Mouse (Mus musculus) hindbrain, embryonic 11.5 days (tissue): ENCODE measurements around the gene B230118H07Rik. TPM values are rescaled to one million over a fixed set of nuclear protein-coding genes. Genes with fewer than 3 reads are reported as not detected.
"Not testable (repeated sequence)": the region's sequence is repeated elsewhere in the genome, so short reads cannot be mapped to it uniquely, and the experiment has no call there.

Source experiments
- ATAC-seq: fragments of 200-750 bp; cut with Nextera tagmentation; 2 replicates; pipeline ENCODE4 v1.8.0; 2017; ENCODE audit warnings: mild to moderate bottlenecking, moderate TSS enrichment, moderate library complexity; ENCODE audit not compliant: low FRiP score
- DNase-seq: peaks from one replicate; pipeline ENCODE4 v3.0.0-alpha.2; 2015; ENCODE audit warnings: low spot score
- H3K27ac ChIP-seq: fragments of 300-500 bp; sonication (generic); 2 replicates; pipeline ENCODE4 v1.5.1; 2014; ENCODE audit warnings: mild to moderate bottlenecking, low read depth, low read length
- H3K27me3 ChIP-seq: fragments of 300-500 bp; sonication (generic); 2 replicates; pipeline ENCODE4 v1.6.1; 2014; ENCODE audit warnings: mild to moderate bottlenecking, low read length, moderate library complexity, mixed read lengths; ENCODE audit not compliant: control insufficient read depth, insufficient read depth
- H3K36me3 ChIP-seq: fragments of 300-500 bp; sonication (generic); 2 replicates; pipeline ENCODE4 v1.6.1; 2014; ENCODE audit warnings: mild to moderate bottlenecking, low read length, moderate library complexity, mixed read lengths; ENCODE audit not compliant: control insufficient read depth, insufficient read depth
- H3K4me1 ChIP-seq: fragments of 300-500 bp; sonication (generic); replicated peaks from 2 replicates; pipeline ENCODE4 v1.6.1; 2014; ENCODE audit warnings: low read length, mixed read lengths; ENCODE audit not compliant: control insufficient read depth, insufficient read depth
- H3K4me2 ChIP-seq: fragments of 300-500 bp; sonication (generic); replicated peaks from 2 replicates; pipeline ENCODE4 v1.6.1; 2014; ENCODE audit warnings: mild to moderate bottlenecking, low read depth, low read length
- H3K4me3 ChIP-seq: fragments of 300-500 bp; sonication (generic); 2 replicates; pipeline ENCODE4 v1.5.1; 2014; ENCODE audit warnings: low read depth, low read length
- H3K9ac ChIP-seq: fragments of 300-500 bp; sonication (generic); 2 replicates; pipeline ENCODE4 v1.6.1; 2014; ENCODE audit warnings: low read depth, low read length
- H3K9me3 ChIP-seq: fragments of 300-500 bp; sonication (generic); 2 replicates; pipeline ENCODE4 v1.6.1; 2016; ENCODE audit warnings: low read length; ENCODE audit not compliant: control insufficient read depth
- WGBS: fragments of 180-500 bp; shearing (Covaris S2); extraction: QIAGEN DNeasy Blood & Tissue Kit; methylation state at CpG from one replicate; pipeline ENCODE4 v1.1.7; 2014; 5-methylcytosine and 5-hydroxymethylcytosine counted together
- polyA plus RNA-seq: library from polyadenylated mRNA; unstranded; fragments of >200 nt; fragmentation: Nextera tagmentation; extraction: Ambion mirVana; gene quantifications from 2 replicates; pipeline ENCODE4 v1.2.1, GENCODE M21; 2014

The B230118H07Rik gene
- polyA plus RNA-seq, 1 experiment from 2014 or later, result 72.5 TPM

- H3K4me1 ChIP-seq, result no peaks in the 10 kb centered on the region
- H3K27me3 ChIP-seq, result no peaks in the 10 kb centered on the region
- no peak for DNase-seq
- no peak overlapping the region for H3K4me2 ChIP-seq
- no peaks in the 10 kb centered on the region for H3K36me3 ChIP-seq
- H3K9me3 ChIP-seq, result no peaks in the 10 kb centered on the region
- no peak for ATAC-seq
- WGBS, result 96% methylated on average over 1 of the region's 1 CpGs
- H3K9ac ChIP-seq, result no peak overlapping the region
- H3K27ac ChIP-seq, result no peak overlapping the region
- no peak overlapping the region for H3K4me3 ChIP-seq
Measured at GRCm38 (mm10) chr2:101555886-101556285, 93.4 kb downstream of the B230118H07Rik start.

GRCm38 (mm10) chr2:101553851-101554250, 95.5 kb downstream of the B230118H07Rik start:
- no peaks in the 10 kb centered on the region for H3K4me1 ChIP-seq
- no peak overlapping the region for H3K4me3 ChIP-seq
- no peak overlapping the region for H3K4me2 ChIP-seq
- no peaks in the 10 kb centered on the region for H3K36me3 ChIP-seq
- H3K27ac ChIP-seq, result no peak overlapping the region
- no peaks in the 10 kb centered on the region for H3K9me3 ChIP-seq
- H3K9ac ChIP-seq, result no peak overlapping the region
- DNase-seq, result no peak
- no peak for ATAC-seq
- no peaks in the 10 kb centered on the region for H3K27me3 ChIP-seq
- WGBS, result 74% methylated on average over 5 of the region's 5 CpGs

- ATAC-seq (no peak), DNase-seq (no peak)
- H3K9ac ChIP-seq, result no peak overlapping the region
- no peaks in the 10 kb centered on the region for H3K4me1 ChIP-seq
- no peak overlapping the region for H3K4me2 ChIP-seq
- H3K9me3 ChIP-seq, result no peaks in the 10 kb centered on the region
- WGBS, result 92% methylated on average over 8 of the region's 8 CpGs
- no peaks in the 10 kb centered on the region for H3K36me3 ChIP-seq
- no peaks in the 10 kb centered on the region for H3K27me3 ChIP-seq
- H3K27ac ChIP-seq, result no peak overlapping the region
- H3K4me3 ChIP-seq, result no peak overlapping the region
Measured at GRCm38 (mm10) chr2:101552301-101552700, 97.0 kb downstream of the B230118H07Rik start.

- H3K4me3 ChIP-seq, result no peak overlapping the region
- ATAC-seq (no peak), DNase-seq (no peak)
- H3K36me3 ChIP-seq, result no peaks in the 10 kb centered on the region
- no peaks in the 10 kb centered on the region for H3K4me1 ChIP-seq
- no peaks in the 10 kb centered on the region for H3K27me3 ChIP-seq
- H3K4me2 ChIP-seq, result no peak overlapping the region
- no peak overlapping the region for H3K9ac ChIP-seq
- 86% methylated on average over 6 of the region's 6 CpGs for WGBS
- no peak overlapping the region for H3K27ac ChIP-seq
- no peaks in the 10 kb centered on the region for H3K9me3 ChIP-seq
Measured at GRCm38 (mm10) chr2:101551026-101551719, 98.2 kb downstream of the B230118H07Rik start.

- ATAC-seq, result no peak
- Histone ChIP-seq H3K27ac (no peak overlapping the region), H3K9ac (no peak overlapping the region), H3K27me3 (no peaks in the 10 kb centered on the region), H3K4me3 (no peak overlapping the region), H3K4me1 (no peaks in the 10 kb centered on the region), H3K4me2 (no peak overlapping the region), H3K36me3 (no peaks in the 10 kb centered on the region), H3K9me3 (no peaks in the 10 kb centered on the region)
- WGBS, result 83% methylated on average over 2 of the region's 2 CpGs
- no peak for DNase-seq
Measured at GRCm38 (mm10) chr2:101550176-101550575, 99.2 kb downstream of the B230118H07Rik start.

GRCm38 (mm10) chr2:101548866-101549265, 100.5 kb downstream of the B230118H07Rik start:
- ATAC-seq (no peak), DNase-seq (no peak)
- no peaks in the 10 kb centered on the region for H3K4me1 ChIP-seq
- H3K9ac ChIP-seq, result no peak overlapping the region
- no peaks in the 10 kb centered on the region for H3K27me3 ChIP-seq
- no peaks in the 10 kb centered on the region for H3K36me3 ChIP-seq
- no peak overlapping the region for H3K4me3 ChIP-seq
- WGBS, result 85% methylated on average over 6 of the region's 6 CpGs
- no peak overlapping the region for H3K4me2 ChIP-seq
- no peak overlapping the region for H3K27ac ChIP-seq
- H3K9me3 ChIP-seq, result no peaks in the 10 kb centered on the region

- Histone ChIP-seq H3K27ac (no peak overlapping the region), H3K27me3 (no peaks in the 10 kb centered on the region), H3K4me2 (no peak overlapping the region), H3K4me1 (no peaks in the 10 kb centered on the region), H3K9ac (no peak overlapping the region), H3K36me3 (no peaks in the 10 kb centered on the region), H3K4me3 (no peak overlapping the region), H3K9me3 (no peaks in the 10 kb centered on the region)
- WGBS, result 86% methylated on average over 2 of the region's 2 CpGs
- DNase-seq (no peak), ATAC-seq (no peak)
Measured at GRCm38 (mm10) chr2:101545593-101545992, 103.7 kb downstream of the B230118H07Rik start.

GRCm38 (mm10) chr2:101543704-101544417, 105.5 kb downstream of the B230118H07Rik start:
- Histone ChIP-seq H3K4me3 (no peak overlapping the region), H3K9me3 (no peaks in the 10 kb centered on the region), H3K4me1 (no peaks in the 10 kb centered on the region), H3K27ac (no peak overlapping the region), H3K9ac (no peak overlapping the region), H3K36me3 (no peaks in the 10 kb centered on the region), H3K27me3 (no peaks in the 10 kb centered on the region), H3K4me2 (no peak overlapping the region)
- ATAC-seq (no peak), DNase-seq (no peak)
- WGBS, result 80% methylated on average over 8 of the region's 8 CpGs

- not testable (repeated sequence) for ATAC-seq, H3K36me3 ChIP-seq, H3K4me1 ChIP-seq, H3K4me3 ChIP-seq, H3K9ac ChIP-seq, DNase-seq, H3K9me3 ChIP-seq, H3K27ac ChIP-seq, H3K27me3 ChIP-seq, H3K4me2 ChIP-seq
- WGBS, result 88% methylated on average over 6 of the region's 6 CpGs
Measured at GRCm38 (mm10) chr2:101536887-101537286, 112.4 kb downstream of the B230118H07Rik start.
